Mouse (Mus musculus) cerebellum, adult 8-10 months (tissue): ENCODE results near the gene Klk14.
"Not testable (repeated sequence)": the region's sequence is repeated elsewhere in the genome, so short reads cannot be mapped to it uniquely, and the experiment has no call there.

Source experiments
- DNase-seq: peaks from one replicate; pipeline ENCODE4 v3.0.0; 2022

Klk14 gene

GRCm38 (mm10) chr7:43690118-43690517 lies at the start of gene Klk14:
Gene Klk14, plus strand, starts transcription at chr7:43690418.
- no peak for DNase-seq

- no peak for DNase-seq
Observed at GRCm38 (mm10) chr7:43642587-43642986, 47.6 kb upstream of the Klk14 start.

- no peak for DNase-seq
Observed at GRCm38 (mm10) chr7:43643046-43643652, 47.1 kb upstream of the Klk14 start.

- no peak for DNase-seq
Observed at GRCm38 (mm10) chr7:43652683-43653082, 37.5 kb upstream of the Klk14 start.

GRCm38 (mm10) chr7:43654519-43654918 lies 35.7 kb upstream of the Klk14 start:
- DNase-seq, result no peak

- no peak for DNase-seq
Observed at GRCm38 (mm10) chr7:43656232-43656631, 34.0 kb upstream of the Klk14 start.

GRCm38 (mm10) chr7:43660002-43660401 lies 30.2 kb upstream of the Klk14 start, which contains the start of gene Siglece:
Gene Siglece, minus strand, starts transcription at chr7:43660161.
- DNase-seq, result no peak

GRCm38 (mm10) chr7:43662804-43663203 lies 27.4 kb upstream of the Klk14 start:
- no peak for DNase-seq

GRCm38 (mm10) chr7:43667221-43667620 lies 23.0 kb upstream of the Klk14 start:
- DNase-seq, result not testable (repeated sequence)

- no peak for DNase-seq
Observed at GRCm38 (mm10) chr7:43668582-43668981, 21.6 kb upstream of the Klk14 start.

GRCm38 (mm10) chr7:43671064-43671808 lies 19.0 kb upstream of the Klk14 start:
- peak; percentile 13 for DNase-seq

- peak; percentile 85 for DNase-seq
Observed at GRCm38 (mm10) chr7:43671809-43672580, 18.2 kb upstream of the Klk14 start, which contains the start of gene Ctu1. Gene Ctu1, plus strand, starts transcription at chr7:43672016.

GRCm38 (mm10) chr7:43672581-43673260 lies 17.5 kb upstream of the Klk14 start:
- DNase-seq, result peak; percentile 24

GRCm38 (mm10) chr7:43675091-43675490 lies 15.1 kb upstream of the Klk14 start:
- DNase-seq, result no peak

- DNase-seq, result no peak
Observed at GRCm38 (mm10) chr7:43678517-43678916, 11.7 kb upstream of the Klk14 start.

- DNase-seq, result no peak
Observed at GRCm38 (mm10) chr7:43680960-43681359, 9.3 kb upstream of the Klk14 start.

GRCm38 (mm10) chr7:43682511-43682910 lies 7.7 kb upstream of the Klk14 start:
- DNase-seq, result not testable (repeated sequence)

GRCm38 (mm10) chr7:43685088-43685487 lies 5.1 kb upstream of the Klk14 start:
- no peak for DNase-seq

- DNase-seq, result no peak
Observed at GRCm38 (mm10) chr7:43710031-43710430, 19.8 kb downstream of the Klk14 start.

- DNase-seq, result no peak
Observed at GRCm38 (mm10) chr7:43712267-43712666, 22.0 kb downstream of the Klk14 start, which contains the start of gene Klk13. Gene Klk13, plus strand, starts transcription at chr7:43712567.

GRCm38 (mm10) chr7:43712917-43713316 lies 22.7 kb downstream of the Klk14 start:
- no peak for DNase-seq

- no peak for DNase-seq
Observed at GRCm38 (mm10) chr7:43713741-43714351, 23.6 kb downstream of the Klk14 start.
